Mouse (Mus musculus) liver, embryonic 13.5 days (tissue): ENCODE results near the gene Gm21783. TPM values are rescaled to one million over a fixed set of nuclear protein-coding genes. Genes with fewer than 3 reads are reported as not detected.
"Not testable (repeated sequence)": the region's sequence is repeated elsewhere in the genome, so short reads cannot be mapped to it uniquely, and the experiment has no call there.

Experiments used
- ATAC-seq: fragments of 200-750 bp; cut with Nextera tagmentation; 2 replicates; pipeline ENCODE4 v1.8.0; 2017; ENCODE audit warnings: low read depth, mild to moderate bottlenecking, moderate number of reproducible peaks, moderate library complexity
- DNase-seq: peaks from one replicate; pipeline ENCODE4 v3.0.0; 2022
- H3K27ac ChIP-seq: fragments of 300-500 bp; sonication (generic); 2 replicates; pipeline ENCODE4 v1.5.1; 2015; ENCODE audit warnings: moderate library complexity, mild to moderate bottlenecking, inconsistent platforms
- H3K27me3 ChIP-seq: fragments of 300-500 bp; sonication (generic); 2 replicates; pipeline ENCODE4 v1.6.1; 2015; ENCODE audit warnings: mild to moderate bottlenecking, inconsistent platforms
- H3K36me3 ChIP-seq: fragments of 300-500 bp; sonication (generic); 2 replicates; pipeline ENCODE4 v1.6.1; 2015; ENCODE audit warnings: mild to moderate bottlenecking, inconsistent platforms
- H3K4me1 ChIP-seq: fragments of 300-500 bp; sonication (generic); replicated peaks from 2 replicates; pipeline ENCODE4 v1.6.1; 2015; ENCODE audit warnings: inconsistent platforms
- H3K4me2 ChIP-seq: fragments of 300-500 bp; sonication (generic); 2 replicates; pipeline ENCODE4 v1.6.1; 2015; ENCODE audit warnings: inconsistent platforms, mild to moderate bottlenecking, moderate library complexity
- H3K4me3 ChIP-seq: fragments of 300-500 bp; sonication (generic); replicated peaks from 2 replicates; pipeline ENCODE4 v1.5.1; 2015; ENCODE audit warnings: mild to moderate bottlenecking, inconsistent platforms
- H3K9ac ChIP-seq: fragments of 300-500 bp; sonication (generic); 2 replicates; pipeline ENCODE4 v1.6.1; 2015; ENCODE audit warnings: mild to moderate bottlenecking, inconsistent platforms
- H3K9me3 ChIP-seq: fragments of 300-500 bp; sonication (generic); replicated peaks from 2 replicates; pipeline ENCODE4 v1.6.1; 2016; ENCODE audit warnings: inconsistent platforms
- WGBS: fragments of 180-500 bp; shearing (Covaris S2); methylation state at CpG from one replicate; pipeline ENCODE4 v1.1.7; 2015; ENCODE audit not compliant: insufficient replicate concordance; 5-methylcytosine and 5-hydroxymethylcytosine counted together
- polyA plus RNA-seq: library from polyadenylated mRNA; unstranded; fragments of >200 nt; fragmentation: Nextera tagmentation; extraction: Ambion mirVana; gene quantifications from 2 replicates; pipeline ENCODE4 v1.2.1, GENCODE M21; 2015

The Gm21783 gene
- not detected in 2 replicates for polyA plus RNA-seq

GRCm38 (mm10) chrY:44981163-44981562, at the start of gene Gm21783:
Gm21783 (minus strand) TSS chrY:44981263.
- H3K4me1 ChIP-seq, ATAC-seq, H3K9me3 ChIP-seq, H3K4me2 ChIP-seq, H3K27me3 ChIP-seq, DNase-seq, H3K36me3 ChIP-seq, H3K4me3 ChIP-seq, H3K27ac ChIP-seq, H3K9ac ChIP-seq: not testable (repeated sequence)
- no CpG with 5 or more reads among the region's 1 CpGs for WGBS
